Mouse (Mus musculus) intestine, embryonic 15.5 days (tissue): ENCODE results near the gene Wdr12. TPM values are rescaled to one million over a fixed set of nuclear protein-coding genes. Genes with fewer than 3 reads are reported as not detected.
"Not testable (repeated sequence)": the region's sequence is repeated elsewhere in the genome, so short reads cannot be mapped to it uniquely, and the experiment has no call there.

Experiments used
- ATAC-seq: fragments of 200-750 bp; cut with Nextera tagmentation; 2 replicates; pipeline ENCODE4 v1.8.0; 2017; ENCODE audit warnings: moderate TSS enrichment, moderate library complexity
- H3K27ac ChIP-seq: fragments of 300-500 bp; sonication (generic); 2 replicates; pipeline ENCODE4 v1.5.1; 2015; ENCODE audit warnings: mild to moderate bottlenecking, inconsistent platforms
- H3K27me3 ChIP-seq: fragments of 300-500 bp; sonication (generic); replicated peaks from 2 replicates; pipeline ENCODE4 v1.6.1; 2015; ENCODE audit warnings: inconsistent platforms
- H3K36me3 ChIP-seq: fragments of 300-500 bp; sonication (generic); 2 replicates; pipeline ENCODE4 v1.6.1; 2015; ENCODE audit warnings: inconsistent platforms
- H3K4me1 ChIP-seq: fragments of 300-500 bp; sonication (generic); replicated peaks from 2 replicates; pipeline ENCODE4 v1.6.1; 2015; ENCODE audit warnings: inconsistent platforms
- H3K4me2 ChIP-seq: fragments of 300-500 bp; sonication (generic); replicated peaks from 2 replicates; pipeline ENCODE4 v1.6.1; 2015; ENCODE audit warnings: mild to moderate bottlenecking, inconsistent platforms
- H3K4me3 ChIP-seq: fragments of 300-500 bp; sonication (generic); replicated peaks from 2 replicates; pipeline ENCODE4 v1.5.1; 2015; ENCODE audit warnings: inconsistent platforms
- H3K9ac ChIP-seq: fragments of 300-500 bp; sonication (generic); 2 replicates; pipeline ENCODE4 v1.6.1; 2015; ENCODE audit warnings: inconsistent platforms
- H3K9me3 ChIP-seq: fragments of 300-500 bp; sonication (generic); 2 replicates; pipeline ENCODE4 v1.6.1; 2016; ENCODE audit warnings: inconsistent platforms
- WGBS: fragments of 180-500 bp; shearing (Covaris S2); methylation state at CpG from one replicate; pipeline ENCODE4 v1.1.7; 2015; 5-methylcytosine and 5-hydroxymethylcytosine counted together
- polyA plus RNA-seq: library from polyadenylated mRNA; unstranded; fragments of >200 nt; fragmentation: Nextera tagmentation; extraction: Ambion mirVana; gene quantifications from 2 replicates; pipeline ENCODE4 v1.2.1, GENCODE M21; 2015

Gene Wdr12
- polyA plus RNA-seq: 53.0 and 53.8 TPM in 2 replicates

DNA sequence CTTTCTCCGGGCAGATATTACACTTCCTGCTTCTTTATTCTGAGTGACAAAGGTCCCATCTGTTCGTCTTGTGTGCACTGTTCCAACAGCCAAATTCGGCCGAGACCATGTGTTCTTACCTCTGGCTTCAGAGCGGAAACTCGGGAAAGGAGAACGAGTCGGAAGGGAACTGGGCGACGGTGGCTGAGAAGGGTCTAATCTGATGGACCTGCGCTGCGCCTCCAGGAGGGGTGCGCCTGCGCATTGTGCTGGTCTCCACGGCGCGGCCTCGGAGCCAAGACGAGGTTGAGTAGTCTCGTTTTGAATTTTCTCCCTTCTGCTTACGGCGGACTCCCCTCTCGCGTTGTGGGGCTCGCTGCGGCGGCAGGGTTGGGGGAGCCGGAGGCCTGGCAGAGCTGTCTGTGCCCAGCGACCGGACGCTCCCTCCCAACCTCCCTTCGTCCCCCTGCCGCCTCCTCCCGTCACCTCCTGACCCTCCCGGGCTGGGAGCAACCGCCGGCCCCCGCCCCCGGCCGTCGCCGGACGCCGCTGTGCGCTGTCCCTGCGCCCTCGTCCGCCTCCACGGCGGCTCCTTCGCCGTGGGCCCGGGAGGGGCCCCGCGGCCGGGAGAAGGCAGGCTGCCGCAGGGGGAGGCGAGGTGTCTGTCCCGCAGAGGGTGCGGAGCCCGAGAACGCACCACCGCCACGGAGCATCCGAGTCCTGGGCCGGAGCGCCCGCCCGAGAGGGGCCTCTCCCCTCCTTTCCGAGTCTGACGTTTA, at the start of gene Wdr12, which contains the start of gene Carf:
Gene Wdr12 (minus strand): TSS at position 622 of the 758 bp plus-strand sequence.
Gene Carf (plus strand): TSS at position 224 of the 758 bp plus-strand sequence.
- no peaks in the 10 kb centered on the region for H3K4me1 ChIP-seq
- no peaks in the 10 kb centered on the region for H3K27me3 ChIP-seq
- WGBS: under 1% methylated on average over 67 of the region's 71 CpGs
- peak within 1 kb of the TSS; percentile 94 for H3K9ac ChIP-seq
- no peaks in the 10 kb centered on the region for H3K9me3 ChIP-seq
- H3K4me2 ChIP-seq: peak within 1 kb of the TSS; percentile 65
- H3K27ac ChIP-seq: peak within 1 kb of the TSS; percentile 99
- H3K36me3 ChIP-seq: 0 out of 2 replicates have a peak, but pooled peaks cover 4% of the 10 kb centered on the region
- ATAC-seq: peak; percentile 97
- H3K4me3 ChIP-seq: peak within 1 kb of the TSS; percentile 96

- H3K9me3 ChIP-seq: no peaks in the 10 kb centered on the region
- ATAC-seq: no peak
- WGBS: 62% methylated on average over 9 of the region's 9 CpGs
Observed at GRCm38 (mm10) chr1:60137346-60137745, 38.9 kb upstream of the Wdr12 start.

DNA sequence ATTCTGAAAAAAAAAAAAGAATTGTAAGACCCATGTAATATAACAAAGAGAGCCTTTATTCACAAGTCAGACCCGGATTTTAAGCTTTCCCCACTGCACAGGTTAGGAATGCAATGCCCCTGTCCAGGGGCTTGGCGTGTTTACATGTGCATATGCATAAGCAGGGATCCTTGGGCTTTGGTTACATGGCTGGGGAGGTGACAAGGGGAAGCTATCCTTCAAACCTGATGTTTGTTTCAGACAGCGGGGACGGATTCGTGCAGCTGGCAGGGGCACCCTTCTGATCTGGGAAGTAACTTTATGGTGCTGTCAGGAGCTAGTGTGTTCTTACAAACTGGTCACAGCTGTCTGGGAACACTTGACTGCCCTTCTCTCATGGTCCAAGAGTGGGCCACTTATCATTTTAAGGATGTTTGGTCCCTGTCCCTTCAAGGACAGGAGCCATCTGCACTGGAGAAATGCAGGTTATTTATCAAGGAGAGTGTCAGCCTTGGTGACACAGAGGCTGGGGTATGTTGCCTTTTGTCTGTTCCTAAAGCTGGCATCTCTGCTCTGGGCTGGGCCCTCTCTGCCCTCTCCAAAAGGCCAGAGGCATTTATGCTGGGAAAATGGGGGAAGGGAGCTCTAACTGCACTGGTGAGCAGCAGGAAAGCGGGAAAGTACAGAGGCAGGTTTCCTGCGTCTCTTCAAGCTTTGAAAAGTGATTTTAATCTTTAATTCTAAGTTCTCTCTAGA, 19.4 kb upstream of the Wdr12 start:
- H3K4me3 ChIP-seq: no peak overlapping the region
- H3K9ac ChIP-seq: no peak overlapping the region
- WGBS: 64% methylated on average over 7 of the region's 7 CpGs
- no peak overlapping the region for H3K27ac ChIP-seq
- no peaks in the 10 kb centered on the region for H3K9me3 ChIP-seq
- ATAC-seq: no peak
- no peak overlapping the region for H3K4me2 ChIP-seq
- no peaks in the 10 kb centered on the region for H3K4me1 ChIP-seq
- H3K36me3 ChIP-seq: no peaks in the 10 kb centered on the region
- H3K27me3 ChIP-seq: no peaks in the 10 kb centered on the region

More at GRCm38 (mm10) chr1:60137346-60137745, 38.9 kb upstream of the Wdr12 start:
- H3K9ac ChIP-seq: no peak overlapping the region
- H3K36me3 ChIP-seq: no peaks in the 10 kb centered on the region
- H3K4me2 ChIP-seq: no peak overlapping the region
- H3K4me1 ChIP-seq: no peaks in the 10 kb centered on the region
- H3K4me3 ChIP-seq: no peak overlapping the region
- no peak overlapping the region for H3K27ac ChIP-seq
- H3K27me3 ChIP-seq: no peaks in the 10 kb centered on the region

DNA sequence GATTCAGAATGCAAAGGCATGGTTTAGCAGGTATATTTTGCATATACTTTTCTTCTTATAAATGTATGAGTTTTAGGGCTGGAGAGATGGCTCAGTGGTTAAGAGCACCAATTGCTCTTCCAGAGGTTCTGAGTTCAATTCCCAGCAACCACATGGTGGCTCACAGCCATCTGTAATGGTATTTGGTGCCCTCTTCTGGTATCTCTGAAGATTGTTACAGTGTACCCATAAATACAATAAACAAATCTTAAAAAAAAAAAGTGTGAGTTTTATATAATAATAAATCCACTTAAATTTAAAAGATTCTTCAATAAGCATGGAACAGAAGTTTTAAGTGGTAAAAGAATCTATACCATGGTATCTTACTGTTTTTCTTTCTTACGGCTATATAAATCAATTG, 6.1 kb upstream of the Wdr12 start:
- 0 out of 2 replicates have a peak, but pooled peaks cover 6% of the 10 kb centered on the region for H3K36me3 ChIP-seq
- no peaks in the 10 kb centered on the region for H3K4me1 ChIP-seq
- no peaks in the 10 kb centered on the region for H3K27me3 ChIP-seq
- H3K9me3 ChIP-seq: no peaks in the 10 kb centered on the region
- no peak for ATAC-seq
- H3K4me3 ChIP-seq: no peak overlapping the region
- no peak overlapping the region for H3K4me2 ChIP-seq
- H3K9ac ChIP-seq: no peak overlapping the region
- no peak overlapping the region for H3K27ac ChIP-seq
- 96% methylated on average over 1 of the region's 1 CpGs for WGBS

DNA sequence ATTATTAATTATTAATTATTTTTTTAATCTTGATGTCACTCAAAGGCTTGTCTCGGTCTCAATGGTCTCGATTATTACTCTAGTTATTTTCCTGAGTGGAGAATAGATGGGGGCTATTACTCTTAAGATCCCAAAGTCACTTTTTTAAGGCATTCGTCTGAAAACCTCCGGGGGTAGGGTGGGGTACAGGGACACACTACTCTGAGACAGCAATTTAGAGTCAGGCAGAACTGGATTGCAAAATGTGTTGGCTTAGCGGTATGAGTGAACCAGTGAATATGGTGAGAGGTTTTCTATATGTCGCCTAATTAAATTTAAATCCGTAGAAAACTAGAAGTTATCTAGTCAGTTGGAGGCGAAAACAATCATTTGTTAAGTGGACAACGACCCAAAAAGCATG, 394 bp upstream of the Wdr12 start:
- Histone ChIP-seq H3K27me3 (no peaks in the 10 kb centered on the region), H3K9me3 (no peaks in the 10 kb centered on the region), H3K4me3 (peak overlapping the region; percentile 96), H3K4me2 (peak overlapping the region; percentile 58), H3K36me3 (0 out of 2 replicates have a peak, but pooled peaks cover 1% of the 10 kb centered on the region), H3K9ac (peak overlapping the region; percentile 94), H3K27ac (0 out of 2 replicates have a peak overlapping the region, but pooled peaks have one; percentile 99), H3K4me1 (no peaks in the 10 kb centered on the region)
- whole genome bisulfite sequencing: 13% methylated on average over 9 of the region's 9 CpGs
- ATAC-seq: no peak

DNA sequence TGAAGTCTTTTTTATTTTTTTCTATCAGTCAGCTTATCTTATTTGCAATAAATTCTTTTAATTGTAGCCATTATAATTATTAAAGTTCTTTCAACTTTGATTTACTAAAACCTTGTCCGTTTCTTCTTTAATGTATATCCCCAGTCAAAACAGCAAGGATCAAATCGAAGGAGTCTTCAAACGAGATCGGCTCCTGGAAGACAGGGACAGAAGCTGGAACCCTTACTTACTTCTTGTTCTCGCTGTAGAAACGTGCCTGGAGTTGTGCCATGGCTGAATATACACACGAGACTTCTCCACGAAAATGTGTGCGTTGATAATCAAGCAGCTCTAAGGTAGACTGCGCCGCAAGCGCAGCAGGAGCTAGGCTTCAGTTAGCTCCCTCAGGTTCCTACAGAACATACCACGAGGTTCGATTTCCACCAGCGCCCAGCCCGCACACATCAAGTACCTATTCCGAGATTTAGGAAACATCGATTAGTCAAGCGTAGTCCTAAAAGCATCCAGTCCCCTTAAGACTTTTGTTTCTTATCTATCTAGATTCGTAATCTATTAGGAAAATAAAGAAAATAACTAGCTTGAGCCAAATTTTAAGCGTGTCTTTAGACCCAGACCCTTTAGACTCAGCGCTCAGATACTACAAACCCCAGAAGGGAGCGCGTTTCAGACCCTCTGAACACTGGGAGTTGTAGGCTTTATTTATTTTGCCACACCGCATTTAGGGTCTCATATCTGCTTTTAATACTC, 995 bp downstream of the Wdr12 start:
- H3K4me1 ChIP-seq: no peaks in the 10 kb centered on the region
- H3K36me3 ChIP-seq: 0 out of 2 replicates have a peak, but pooled peaks cover 4% of the 10 kb centered on the region
- WGBS: 0% methylated on average over 25 of the region's 25 CpGs
- no peaks in the 10 kb centered on the region for H3K27me3 ChIP-seq
- no peaks in the 10 kb centered on the region for H3K9me3 ChIP-seq
- peak overlapping the region; percentile 96 for H3K4me3 ChIP-seq
- peak overlapping the region; percentile 49 for H3K9ac ChIP-seq
- peak overlapping the region; percentile 99 for H3K27ac ChIP-seq
- H3K4me2 ChIP-seq: peak overlapping the region; percentile 65
- ATAC-seq: peak; percentile 92

DNA sequence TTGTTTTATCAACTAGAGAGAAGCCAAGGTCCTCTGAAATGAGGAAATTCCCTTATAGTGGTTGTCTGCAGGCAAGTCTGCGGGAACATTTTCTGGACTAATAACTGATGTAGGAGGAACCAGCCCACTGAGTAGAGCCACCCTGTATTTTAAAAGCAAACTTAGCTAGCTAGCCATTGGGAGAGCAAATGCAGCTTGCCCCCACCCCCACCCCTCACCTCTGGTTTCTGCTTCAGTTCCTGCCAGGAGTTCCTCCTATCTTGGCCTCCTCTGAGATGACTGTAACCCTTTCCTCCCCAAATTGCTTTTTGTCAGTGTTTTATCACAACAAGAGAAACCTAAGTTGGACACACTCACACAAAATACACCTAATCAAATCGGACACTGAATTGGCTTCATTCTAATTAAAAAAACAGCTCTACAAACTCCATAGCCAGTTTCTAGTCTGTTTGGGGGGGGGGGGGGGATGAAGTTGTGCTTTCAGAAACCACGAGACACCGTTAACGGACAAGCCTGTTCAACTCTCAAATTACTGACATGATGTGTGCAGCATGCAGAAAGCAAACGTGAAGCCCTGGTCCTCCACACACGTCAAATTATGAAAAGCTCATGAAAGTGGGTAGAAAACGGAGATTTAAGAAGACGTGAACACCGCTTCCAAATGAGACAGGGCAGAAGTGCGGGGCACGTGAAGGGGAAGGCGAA, 1.7 kb downstream of the Wdr12 start:
- Histone ChIP-seq H3K36me3 (0 out of 2 replicates have a peak, but pooled peaks cover 4% of the 10 kb centered on the region), H3K4me3 (peak overlapping the region; percentile 96), H3K4me2 (peak overlapping the region; percentile 65), H3K9ac (peak overlapping the region; percentile 49), H3K27me3 (no peaks in the 10 kb centered on the region), H3K27ac (no peak overlapping the region), H3K4me1 (no peaks in the 10 kb centered on the region), H3K9me3 (no peaks in the 10 kb centered on the region)
- WGBS: 9% methylated on average over 13 of the region's 13 CpGs
- ATAC-seq: no peak

- no peak overlapping the region for H3K4me2 ChIP-seq
- H3K9ac ChIP-seq: no peak overlapping the region
- H3K4me3 ChIP-seq: no peak overlapping the region
- no peaks in the 10 kb centered on the region for H3K4me1 ChIP-seq
- H3K27me3 ChIP-seq: no peaks in the 10 kb centered on the region
- no peak overlapping the region for H3K27ac ChIP-seq
- peaks cover 2% of the 10 kb centered on the region; the same call in 1 of the 2 replicates for H3K36me3 ChIP-seq
- WGBS: 83% methylated on average over 6 of the region's 6 CpGs
- H3K9me3 ChIP-seq: no peaks in the 10 kb centered on the region
- ATAC-seq: no peak
Observed at GRCm38 (mm10) chr1:60076411-60076810, 22.0 kb downstream of the Wdr12 start.

GRCm38 (mm10) chr1:60075590-60075989, 22.9 kb downstream of the Wdr12 start:
- no peaks in the 10 kb centered on the region for H3K4me1 ChIP-seq
- H3K9ac ChIP-seq: no peak overlapping the region
- no peaks in the 10 kb centered on the region for H3K27me3 ChIP-seq
- no peaks in the 10 kb centered on the region for H3K9me3 ChIP-seq
- H3K36me3 ChIP-seq: peaks cover 2% of the 10 kb centered on the region; the same call in 1 of the 2 replicates
- no peak overlapping the region for H3K4me2 ChIP-seq
- no peak overlapping the region for H3K4me3 ChIP-seq
- no peak overlapping the region for H3K27ac ChIP-seq
- 70% methylated on average over 3 of the region's 3 CpGs for WGBS
- no peak for ATAC-seq

GRCm38 (mm10) chr1:60074935-60075334, 23.5 kb downstream of the Wdr12 start:
- H3K27me3 ChIP-seq: no peaks in the 10 kb centered on the region
- H3K9me3 ChIP-seq: no peaks in the 10 kb centered on the region
- ATAC-seq: no peak
- WGBS: 61% methylated on average over 2 of the region's 2 CpGs
- H3K4me3 ChIP-seq: no peak overlapping the region
- no peaks in the 10 kb centered on the region for H3K4me1 ChIP-seq
- H3K36me3 ChIP-seq: peaks cover 2% of the 10 kb centered on the region; the same call in 1 of the 2 replicates
- no peak overlapping the region for H3K9ac ChIP-seq
- H3K4me2 ChIP-seq: no peak overlapping the region
- H3K27ac ChIP-seq: no peak overlapping the region

GRCm38 (mm10) chr1:60070725-60071124, 27.7 kb downstream of the Wdr12 start:
- not testable (repeated sequence) for H3K9me3 ChIP-seq, H3K4me2 ChIP-seq, H3K9ac ChIP-seq, H3K36me3 ChIP-seq, H3K27ac ChIP-seq, H3K4me3 ChIP-seq, ATAC-seq, H3K4me1 ChIP-seq, H3K27me3 ChIP-seq
